Mouse (Mus musculus) skeletal muscle tissue, adult 2 months (tissue): ENCODE measurements around the gene Rhebl1.

Experiments used
- DNase-seq: peaks from one replicate; pipeline ENCODE4 v3.0.0-alpha.2; 2012; ENCODE audit warnings: low read depth, low spot score

The Rhebl1 gene

DNA sequence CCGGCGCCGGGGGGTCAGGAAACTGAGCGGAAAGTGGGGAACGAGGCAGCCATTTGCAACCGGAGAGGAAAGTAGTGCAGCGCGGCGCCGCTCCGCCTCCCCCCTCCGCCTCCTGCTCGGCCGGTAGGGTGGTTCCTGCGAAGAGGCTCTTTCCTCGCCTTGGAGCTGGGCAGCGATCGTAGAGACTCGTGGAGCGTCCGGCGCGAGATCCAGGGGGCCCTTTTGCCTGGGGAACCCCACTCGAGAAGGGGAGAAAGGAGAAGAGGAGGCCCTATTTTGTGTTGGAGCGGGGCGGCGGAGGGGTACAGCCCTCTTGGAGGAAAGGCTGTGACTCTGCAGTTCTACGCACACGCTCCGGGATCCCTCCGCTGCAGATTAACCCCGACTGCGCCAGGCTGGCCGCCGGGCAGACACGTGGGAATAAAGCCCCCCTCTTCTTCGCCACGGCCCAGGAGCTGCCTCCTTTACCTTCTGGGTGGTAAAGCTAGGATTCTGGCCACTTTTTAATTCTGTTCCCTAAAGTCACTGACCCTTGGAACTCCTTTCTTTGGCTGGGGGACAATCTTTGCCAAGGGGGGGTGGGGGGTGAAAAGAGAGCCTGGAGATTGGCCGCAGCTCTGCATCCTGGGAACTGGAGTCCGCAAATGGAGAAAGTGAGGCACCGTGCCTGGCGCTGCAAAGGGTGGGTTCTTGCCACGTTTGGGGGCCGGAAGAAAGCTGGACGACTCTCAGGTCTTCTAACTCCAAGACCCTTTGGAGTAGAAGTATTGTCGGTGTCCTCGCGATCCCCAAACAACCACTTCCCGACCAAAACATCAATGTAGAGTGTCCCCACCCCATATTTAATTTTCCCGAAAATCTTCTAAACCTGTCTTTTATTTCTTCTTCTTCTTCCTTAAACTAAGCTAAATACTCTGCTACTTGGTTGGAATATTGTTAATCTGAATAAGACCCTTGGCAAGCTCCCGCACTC is 22.1 kb downstream of the Rhebl1 start:
- peak; percentile 93 for DNase-seq

DNA sequence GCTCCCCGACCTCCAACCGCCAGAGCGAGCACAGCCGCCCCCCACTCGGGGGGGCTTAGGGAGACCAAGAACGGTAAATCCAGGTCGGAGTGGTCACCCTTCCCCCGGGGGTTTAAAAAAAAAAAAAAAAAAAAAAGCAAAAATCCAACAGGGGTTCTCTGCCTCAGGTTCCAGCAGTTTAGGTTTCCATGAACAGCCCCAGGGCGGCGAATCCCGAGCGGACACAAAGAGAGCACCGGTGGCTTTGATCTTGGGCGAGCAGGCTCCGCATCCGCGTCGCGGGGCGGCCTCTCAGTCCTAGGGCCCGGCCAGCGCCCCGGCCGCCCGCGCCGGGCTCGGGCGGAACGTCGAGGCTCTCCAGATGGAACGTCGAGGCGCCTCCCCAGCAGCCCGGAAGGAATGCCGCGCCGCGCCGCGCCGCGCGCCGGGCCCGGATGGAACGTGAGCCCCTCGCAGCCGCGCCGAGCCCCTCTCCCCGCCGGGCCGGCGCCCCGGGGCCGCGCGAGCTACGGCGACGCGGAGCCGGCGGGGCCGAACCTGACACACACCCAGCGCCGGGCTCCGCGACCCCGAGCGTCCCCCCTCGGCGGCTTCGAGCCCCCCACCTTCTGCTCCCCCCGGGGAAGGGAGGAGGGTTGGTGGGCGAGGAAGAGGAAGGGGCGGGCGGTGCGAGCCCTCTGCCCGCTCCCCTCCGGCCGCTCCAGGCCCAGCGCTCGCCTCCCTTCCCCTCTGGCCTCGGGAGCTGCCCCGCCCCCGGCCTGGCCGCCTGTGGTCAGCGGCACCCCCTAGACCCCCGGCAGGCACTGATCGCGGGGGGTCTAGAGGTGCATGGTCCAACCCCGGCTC is 23.0 kb downstream of the Rhebl1 start, which contains the start of gene Kmt2d:
Kmt2d (minus strand) TSS at position 135 of the 846 bp plus-strand sequence.
- DNase-seq, result no peak

DNA sequence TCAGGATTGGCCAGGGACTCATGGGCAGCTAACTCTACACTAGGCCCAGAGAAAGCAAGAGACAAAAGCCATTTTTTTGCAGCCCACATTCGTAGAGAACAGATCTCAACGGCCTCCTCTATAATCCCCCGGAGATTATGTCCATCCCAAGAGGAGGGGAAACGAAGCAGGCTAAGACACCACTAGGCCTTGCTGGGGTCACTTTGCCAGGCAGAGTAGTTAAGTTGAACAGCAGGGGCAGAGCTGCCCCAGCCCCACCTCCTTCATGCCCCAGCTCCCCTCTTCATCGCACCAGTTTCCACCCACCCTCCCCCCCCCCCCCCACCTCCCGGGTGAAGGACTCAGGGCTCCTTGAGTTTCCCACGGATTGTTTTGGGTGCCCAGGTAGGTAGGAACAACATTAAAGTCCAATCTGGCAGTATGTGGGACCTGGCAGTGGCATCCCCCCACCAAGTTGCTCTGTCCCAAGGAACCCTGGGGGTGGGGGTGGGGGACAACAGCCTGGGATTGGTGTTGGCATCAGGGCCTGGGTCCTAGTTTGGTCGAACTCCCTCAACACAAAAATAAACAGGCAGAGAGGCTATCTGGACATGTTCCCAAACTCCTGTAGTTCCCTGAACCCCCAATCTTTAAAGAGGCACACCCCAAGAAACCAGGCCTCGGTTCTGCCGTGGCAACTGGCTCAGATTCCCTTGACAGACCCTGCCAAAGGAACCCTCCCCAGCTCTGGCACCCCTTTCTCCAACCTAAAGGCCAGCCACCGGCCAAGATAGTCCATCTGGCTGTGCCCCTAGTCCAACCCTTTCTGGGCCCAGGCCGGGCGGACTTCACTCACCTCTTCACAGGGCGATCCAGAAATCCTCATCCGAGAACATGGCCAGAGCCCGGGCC is 23.9 kb downstream of the Rhebl1 start:
- DNase-seq, result no peak

DNA sequence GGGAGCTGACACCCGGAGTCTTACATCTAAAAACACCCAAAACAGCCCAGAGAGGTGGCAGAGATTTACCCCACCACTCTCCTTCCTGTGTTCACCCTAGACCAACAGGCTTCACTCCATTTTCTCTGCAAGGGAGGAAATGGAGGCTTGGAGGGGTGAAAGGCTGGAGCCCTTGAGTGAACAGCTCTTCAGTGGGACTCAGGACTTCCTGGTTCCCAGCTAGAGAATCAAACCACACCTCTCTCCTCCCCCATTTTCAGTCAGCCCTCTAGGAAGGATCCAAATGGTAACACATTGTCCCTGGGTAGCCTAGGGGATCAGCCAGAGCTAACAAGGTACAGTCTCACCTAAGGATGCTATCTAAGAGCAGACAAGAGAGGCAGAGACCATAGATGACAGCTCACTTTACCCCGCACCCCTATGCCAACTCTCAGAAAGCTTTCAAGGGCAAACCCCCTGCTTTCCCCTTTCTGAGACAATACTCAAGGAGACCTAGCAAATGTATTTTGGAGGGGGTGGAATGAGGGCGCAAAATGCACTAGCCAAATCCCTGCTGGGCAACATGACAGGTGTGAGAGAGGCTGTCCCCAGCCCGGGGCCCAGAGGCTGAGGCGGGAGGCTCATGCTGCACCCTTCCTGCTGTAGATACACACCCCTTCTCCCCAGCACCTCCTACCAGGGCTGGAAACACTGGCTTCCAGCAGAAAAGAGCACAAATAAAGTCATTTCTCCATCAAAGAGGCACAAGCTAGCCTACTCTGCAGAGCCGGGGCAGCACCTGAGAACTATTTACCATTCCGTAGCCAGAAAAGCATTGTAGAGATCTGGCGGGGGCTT is 24.8 kb downstream of the Rhebl1 start:
- DNase-seq, result no peak

DNA sequence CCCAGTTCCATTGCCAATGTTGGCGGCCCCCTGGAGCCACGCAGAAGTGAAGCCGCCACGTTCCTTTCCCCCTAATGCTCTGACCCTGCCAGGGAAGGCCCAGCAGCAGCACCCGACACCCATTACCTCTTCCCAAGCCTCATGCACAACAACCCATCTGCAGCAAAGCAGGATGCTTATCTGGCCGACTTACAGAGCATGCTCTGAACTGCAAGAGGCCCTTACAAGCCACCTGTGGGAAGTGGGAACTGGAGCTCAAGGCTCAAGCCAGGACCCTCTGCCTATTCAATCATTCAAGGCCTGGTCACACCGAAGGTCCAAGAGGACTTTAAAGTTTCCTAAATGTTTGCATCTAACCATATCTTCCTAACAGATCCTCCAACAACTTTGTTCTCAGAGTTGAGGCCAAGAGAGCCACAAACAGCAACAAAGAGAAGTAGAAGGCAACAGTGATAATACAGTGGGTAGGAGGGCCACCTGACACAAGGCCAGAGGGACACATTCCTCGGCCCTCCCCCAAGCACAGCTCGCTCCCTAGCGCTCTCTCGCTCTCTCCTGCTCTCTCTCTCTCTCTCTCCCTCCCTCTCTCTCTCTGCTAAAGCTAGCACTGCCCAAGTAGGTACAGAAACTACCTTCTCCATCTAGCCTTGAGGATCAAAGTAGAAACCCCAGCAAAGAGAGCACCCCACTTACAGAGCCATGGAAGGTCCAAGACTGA is 25.8 kb downstream of the Rhebl1 start:
- no peak for DNase-seq

DNA sequence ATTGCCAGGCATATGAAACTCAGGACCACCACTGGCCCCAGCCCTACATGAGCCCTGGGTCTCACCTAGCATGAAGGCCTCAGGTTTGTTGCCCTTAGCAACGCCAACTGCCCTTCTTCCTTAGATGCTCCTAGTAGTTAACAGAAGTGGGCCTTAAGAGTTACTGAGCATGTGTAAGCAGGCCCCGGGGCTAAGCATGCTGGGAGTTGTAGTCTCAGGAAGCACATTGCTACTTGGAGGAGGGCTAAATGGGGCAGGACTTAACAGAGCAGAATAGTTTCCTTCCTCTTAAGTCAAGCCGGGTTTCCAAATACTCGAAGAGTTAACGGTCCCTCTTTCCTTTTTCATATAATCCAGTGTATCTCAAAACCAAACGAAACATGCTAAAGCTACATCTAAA is 27.0 kb downstream of the Rhebl1 start:
- peak; percentile 63 for DNase-seq

DNA sequence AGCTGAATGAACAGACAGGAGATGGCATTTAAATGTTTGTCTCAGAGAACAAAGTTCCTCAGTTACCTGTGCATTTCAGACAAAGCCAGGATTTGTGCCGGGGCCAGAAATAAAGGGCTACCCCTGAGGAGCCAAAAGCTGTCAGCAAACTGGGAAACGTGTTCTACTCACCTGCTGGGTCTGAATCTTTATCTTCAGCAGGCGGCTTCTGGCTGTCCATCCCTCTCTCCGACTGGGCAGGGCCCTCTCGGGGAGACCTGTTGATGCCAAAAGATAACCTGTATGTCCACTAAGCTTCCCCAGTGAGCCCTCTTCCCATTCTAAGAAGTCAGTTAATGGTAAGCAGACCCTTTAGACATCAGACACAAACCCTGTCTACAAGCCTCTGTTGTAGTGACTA is 27.8 kb downstream of the Rhebl1 start:
- DNase-seq, result no peak

DNA sequence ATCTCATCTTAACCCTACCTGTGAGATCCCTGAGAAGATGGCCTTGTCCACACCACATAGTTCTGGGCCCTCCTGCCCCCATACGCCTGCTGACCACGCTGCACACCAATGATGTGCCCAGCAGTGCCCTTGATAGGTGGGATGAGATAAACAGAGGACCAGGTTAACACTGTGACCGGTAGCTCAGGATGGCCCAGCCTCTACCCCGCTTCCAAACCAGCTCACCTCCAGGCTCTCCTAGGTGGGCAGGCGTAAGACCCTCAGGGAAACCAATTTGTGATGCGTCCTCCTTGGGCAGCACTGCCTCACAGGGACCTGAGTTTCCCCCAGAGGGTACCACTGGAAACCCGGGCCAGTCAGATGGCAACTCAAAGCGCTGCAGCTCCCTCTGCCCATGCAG is 28.6 kb downstream of the Rhebl1 start:
- no peak for DNase-seq

DNA sequence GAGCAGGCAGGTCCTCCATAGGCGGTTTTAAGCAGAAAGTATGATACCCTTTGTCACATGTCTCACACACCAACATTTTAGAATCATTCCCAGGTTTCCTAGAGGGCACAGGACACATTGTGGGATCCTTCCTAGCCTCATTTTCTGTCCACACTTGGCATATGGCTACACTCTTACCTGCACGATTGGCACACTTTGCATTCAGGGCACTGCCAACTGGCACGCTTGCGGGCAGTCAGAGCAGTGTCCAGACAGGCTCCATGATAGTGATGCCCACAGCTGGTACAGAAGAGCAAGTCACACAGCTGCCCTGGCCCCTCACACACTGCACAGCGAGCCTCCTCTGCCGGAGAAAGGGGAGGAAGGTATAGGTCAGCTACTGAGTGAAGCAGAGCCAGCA is 29.4 kb downstream of the Rhebl1 start:
- no peak for DNase-seq

DNA sequence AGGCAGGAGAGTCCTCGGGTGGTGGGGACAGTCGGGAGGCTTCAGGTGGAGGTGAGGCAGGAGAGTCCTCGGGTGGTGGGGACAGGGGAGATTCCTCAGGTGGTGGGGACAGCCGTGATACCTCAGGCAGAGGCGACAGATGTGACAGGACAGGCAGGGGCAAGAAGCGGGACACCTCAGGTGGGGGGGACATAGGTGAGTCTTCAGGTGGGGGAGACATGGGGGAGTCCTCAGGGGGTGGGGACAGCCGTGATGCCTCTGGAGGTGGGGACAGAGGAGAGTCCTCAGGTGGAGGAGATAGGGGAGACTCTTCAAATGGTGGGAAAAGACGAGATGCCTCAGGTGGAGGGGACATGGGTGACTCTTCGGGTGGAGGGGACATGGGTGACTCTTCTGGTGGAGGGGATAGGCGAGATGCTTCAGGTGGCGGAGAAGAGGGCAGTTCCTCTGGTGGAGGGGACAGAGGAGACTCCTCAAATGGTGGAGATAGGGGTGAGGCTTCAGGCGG is 30.8 kb downstream of the Rhebl1 start:
- no peak for DNase-seq

DNA sequence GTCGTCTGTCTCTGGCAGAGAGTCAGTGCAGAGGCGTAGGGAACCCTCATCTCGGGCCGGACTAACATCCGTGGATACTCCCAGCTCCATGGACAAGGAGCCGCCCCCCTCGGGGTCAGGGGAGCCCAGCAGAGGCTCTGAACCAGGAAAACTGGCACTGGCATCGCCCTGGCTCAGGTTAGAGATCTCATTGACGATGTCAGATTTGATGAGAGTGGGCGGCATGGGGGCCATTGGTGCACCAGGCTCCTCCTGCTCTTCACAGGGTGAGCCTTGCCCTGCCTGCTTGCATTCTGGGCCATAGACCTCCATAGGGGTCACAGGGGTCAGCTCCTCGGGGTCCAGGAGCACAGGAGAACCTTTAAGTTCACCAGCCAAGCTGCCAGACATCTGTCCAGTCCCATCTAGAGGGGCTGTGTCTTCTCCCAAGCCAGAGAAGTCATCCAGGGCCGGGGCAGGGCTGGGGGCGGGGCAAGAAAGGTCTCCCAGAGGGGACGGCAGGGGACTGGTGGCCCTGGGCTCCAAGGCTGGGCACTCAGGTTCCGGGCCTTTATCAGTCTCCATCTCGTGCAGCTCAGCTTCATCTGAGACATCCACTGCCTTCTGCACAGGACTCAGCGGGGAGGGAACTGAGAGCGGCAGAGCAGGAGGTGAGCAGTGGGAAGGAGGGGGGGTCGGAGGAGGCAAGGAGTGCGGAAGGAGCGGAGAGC is 32.5 kb downstream of the Rhebl1 start:
- no peak for DNase-seq

DNA sequence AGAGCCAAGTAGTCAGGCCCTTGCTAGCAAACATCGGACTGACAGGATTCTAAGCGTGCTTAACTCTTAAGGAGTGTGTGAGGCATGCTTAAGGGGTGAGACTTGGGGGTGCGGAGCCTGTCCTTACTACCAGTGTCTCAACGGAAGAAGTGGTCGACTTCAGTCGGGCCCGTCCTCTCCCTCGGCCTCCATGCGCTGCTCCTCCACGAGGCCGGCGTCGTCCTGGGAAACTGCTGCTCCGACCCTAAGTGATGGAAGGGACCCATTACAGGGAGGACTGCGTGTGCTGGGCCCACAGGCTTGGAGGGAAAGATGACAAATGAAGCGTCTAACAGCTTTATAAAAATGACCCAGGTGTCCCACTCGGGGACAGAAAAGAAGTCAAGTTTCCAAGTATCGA is 33.4 kb downstream of the Rhebl1 start:
- DNase-seq, result no peak

DNA sequence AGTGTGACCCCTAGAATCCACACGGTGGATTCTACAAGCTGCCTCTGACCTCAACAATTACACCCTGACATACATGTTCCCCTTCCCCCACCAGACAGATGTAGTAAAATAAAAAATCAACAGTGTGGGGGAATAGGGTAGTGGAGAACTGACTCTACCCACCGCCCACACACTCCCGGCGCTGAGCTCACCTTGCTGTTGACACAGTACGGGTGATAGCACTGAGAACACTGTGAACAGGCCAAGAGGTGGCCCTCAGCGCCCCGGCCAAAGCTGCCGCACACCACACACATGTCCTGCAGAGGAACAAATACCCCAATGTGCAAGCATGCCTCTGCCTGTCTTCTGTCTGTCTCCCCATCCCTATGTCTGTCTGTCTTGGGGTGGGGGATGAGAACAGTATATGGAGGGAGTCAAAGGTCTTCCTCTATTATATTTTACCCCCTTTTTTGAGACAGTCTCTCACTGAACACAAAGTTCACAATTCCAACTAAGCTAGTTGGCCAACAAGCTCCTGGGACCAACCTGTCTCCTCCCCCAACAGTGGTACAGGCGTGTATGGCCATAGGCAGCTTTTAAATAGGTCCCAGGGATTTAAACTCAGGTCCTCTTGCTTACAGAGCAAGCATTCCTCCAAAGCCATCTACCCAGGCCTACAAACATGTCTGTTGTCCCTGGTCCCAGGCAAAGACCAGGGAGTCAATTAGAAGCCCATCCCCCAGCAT is 34.9 kb downstream of the Rhebl1 start:
- no peak for DNase-seq

DNA sequence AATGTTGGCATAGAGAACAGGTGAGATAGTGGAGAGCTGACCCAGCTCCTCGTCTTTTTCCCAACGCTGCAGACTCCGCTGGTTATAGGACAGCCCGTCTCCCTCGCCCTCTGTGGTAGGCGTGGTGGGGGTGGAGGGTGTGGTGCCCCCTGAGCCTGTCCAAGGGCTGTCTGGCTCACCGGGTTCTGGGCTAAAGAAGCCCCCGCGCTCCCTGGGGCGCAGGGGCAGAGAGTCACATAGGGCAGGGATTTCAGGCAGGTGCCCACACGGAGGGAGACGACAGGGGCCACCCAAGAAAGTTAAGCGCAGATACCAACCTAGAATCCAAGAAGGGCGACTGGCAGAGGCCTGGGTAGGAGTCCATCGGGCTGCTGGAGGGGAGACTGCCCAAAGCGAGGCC is 40.1 kb downstream of the Rhebl1 start:
- no peak for DNase-seq

DNA sequence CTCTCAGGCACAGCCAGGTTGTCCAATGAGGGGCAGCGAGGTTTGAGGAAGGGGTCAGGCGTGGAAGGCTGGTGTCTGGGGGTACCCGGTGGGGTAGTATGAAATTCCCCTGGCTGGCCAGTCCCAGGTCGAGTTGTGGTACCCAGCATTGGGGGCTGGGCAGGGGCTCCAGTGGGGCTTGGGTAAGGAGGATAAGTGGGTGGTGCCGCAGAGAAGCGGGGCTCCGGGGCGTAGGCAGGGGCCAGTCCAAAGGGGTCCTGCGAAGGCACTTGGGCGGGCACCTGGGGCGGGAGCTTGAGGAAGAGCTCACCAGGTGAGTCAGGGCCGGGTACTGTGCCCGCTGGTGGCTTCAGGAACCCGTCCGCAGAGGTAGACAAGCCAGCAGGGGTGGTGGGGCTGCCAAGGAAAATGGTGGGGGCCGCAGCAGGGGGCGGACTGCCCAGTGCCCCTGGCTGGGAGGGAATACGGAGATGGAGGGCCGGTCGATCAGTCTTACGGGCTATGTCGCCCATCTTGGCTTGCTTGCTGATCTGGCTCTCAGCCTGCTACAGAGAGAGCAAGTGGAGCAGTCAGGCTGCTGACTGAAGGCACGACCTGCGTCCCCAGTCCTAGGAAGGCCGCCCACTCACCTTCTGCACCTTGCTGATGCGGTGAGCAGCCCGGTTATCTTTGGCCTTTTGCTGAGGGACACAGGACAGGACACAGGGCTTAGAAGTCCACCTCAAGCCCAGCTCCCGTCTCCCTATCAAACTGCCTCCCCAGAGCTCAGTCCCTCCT is 41.0 kb downstream of the Rhebl1 start:
- DNase-seq, result no peak

DNA sequence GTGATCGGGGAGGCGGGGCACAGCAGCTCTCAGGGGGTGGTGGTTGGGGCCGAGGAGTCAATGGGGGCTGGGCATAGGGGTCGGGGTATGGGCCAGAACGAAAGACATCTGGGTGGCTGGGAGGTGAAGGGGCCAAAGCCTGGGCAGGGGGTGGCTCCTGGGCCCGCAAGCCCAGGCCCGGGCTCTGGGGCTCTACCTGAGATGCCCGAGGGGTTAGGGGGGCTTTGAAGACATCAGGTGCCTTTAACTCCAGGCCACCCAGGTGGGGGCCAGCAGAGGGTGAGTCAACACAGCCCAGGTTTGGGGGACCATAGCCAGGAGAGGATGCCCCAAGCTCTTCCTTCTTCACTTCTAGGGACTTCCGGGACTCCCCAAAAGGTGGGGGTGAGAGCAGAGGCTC is 41.6 kb downstream of the Rhebl1 start:
- DNase-seq, result no peak

DNA sequence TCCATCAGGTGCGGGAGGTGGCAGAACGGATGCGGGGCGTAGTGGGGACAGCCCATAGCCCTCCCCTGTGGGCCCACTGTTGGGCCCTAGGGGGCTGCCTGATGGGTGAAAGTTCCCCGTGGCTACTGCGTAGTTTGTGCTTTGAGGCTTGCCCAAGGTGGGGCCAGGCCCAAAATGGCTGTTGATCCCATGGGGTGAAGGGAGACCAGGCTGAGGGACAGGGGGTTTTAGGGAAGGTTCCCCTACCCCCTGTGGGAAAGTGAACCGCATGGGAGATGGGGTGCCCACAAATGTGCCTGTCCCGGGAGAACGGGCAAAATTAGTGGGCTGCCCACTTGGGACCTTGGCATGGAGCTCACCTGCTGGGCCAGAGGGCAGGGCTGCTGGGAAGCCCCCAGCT is 42.3 kb downstream of the Rhebl1 start:
- DNase-seq, result no peak
